Mouse (Mus musculus) lung, postnatal 14 days (tissue): ENCODE measurements around the gene Tnfrsf1a.

Source experiments
- DNase-seq: peaks from one replicate; pipeline ENCODE4 v3.0.0; 2021

Gene Tnfrsf1a

GRCm38 (mm10) chr6:125325337-125325736, 23.8 kb upstream of the Tnfrsf1a start:
- no peak for DNase-seq

- peak; percentile 77 for DNase-seq
Measured at GRCm38 (mm10) chr6:125328243-125328642, 20.9 kb upstream of the Tnfrsf1a start.

GRCm38 (mm10) chr6:125330626-125331326, 18.4 kb upstream of the Tnfrsf1a start:
- DNase-seq, result peak; percentile 95

- no peak for DNase-seq
Measured at GRCm38 (mm10) chr6:125333112-125333899, 15.9 kb upstream of the Tnfrsf1a start.

- DNase-seq, result no peak
Measured at GRCm38 (mm10) chr6:125334356-125334755, 14.8 kb upstream of the Tnfrsf1a start.

GRCm38 (mm10) chr6:125338791-125339660, 10.1 kb upstream of the Tnfrsf1a start:
- no peak for DNase-seq

- DNase-seq, result no peak
Measured at GRCm38 (mm10) chr6:125340244-125340643, 8.9 kb upstream of the Tnfrsf1a start.

- DNase-seq, result no peak
Measured at GRCm38 (mm10) chr6:125342198-125342597, 7.0 kb upstream of the Tnfrsf1a start.

- peak; percentile 73 for DNase-seq
Measured at GRCm38 (mm10) chr6:125344084-125344483, 5.1 kb upstream of the Tnfrsf1a start.

- DNase-seq, result no peak
Measured at GRCm38 (mm10) chr6:125344866-125345265, 4.3 kb upstream of the Tnfrsf1a start.

GRCm38 (mm10) chr6:125345625-125346024, 3.5 kb upstream of the Tnfrsf1a start:
- DNase-seq, result no peak

- DNase-seq, result no peak
Measured at GRCm38 (mm10) chr6:125346029-125346428, 3.1 kb upstream of the Tnfrsf1a start.

GRCm38 (mm10) chr6:125349575-125350230, 541 bp downstream of the Tnfrsf1a start:
- peak; percentile 75 for DNase-seq

GRCm38 (mm10) chr6:125350231-125350994, 1.3 kb downstream of the Tnfrsf1a start:
- DNase-seq, result no peak

- DNase-seq, result no peak
Measured at GRCm38 (mm10) chr6:125350995-125351324, 1.8 kb downstream of the Tnfrsf1a start.

- peak; percentile 65 for DNase-seq
Measured at GRCm38 (mm10) chr6:125351368-125352045, 2.3 kb downstream of the Tnfrsf1a start.

GRCm38 (mm10) chr6:125352046-125352384, 2.9 kb downstream of the Tnfrsf1a start:
- no peak for DNase-seq

- no peak for DNase-seq
Measured at GRCm38 (mm10) chr6:125352811-125353210, 3.6 kb downstream of the Tnfrsf1a start.

- no peak for DNase-seq
Measured at GRCm38 (mm10) chr6:125353221-125353620, 4.1 kb downstream of the Tnfrsf1a start.

GRCm38 (mm10) chr6:125353655-125354054, 4.5 kb downstream of the Tnfrsf1a start:
- no peak for DNase-seq

- DNase-seq, result peak; percentile 69
Measured at GRCm38 (mm10) chr6:125354352-125355151, 5.4 kb downstream of the Tnfrsf1a start.
